Comparison of ENCODE assay signal across 25 mouse cellular contexts in genomic region chr2:35607476-35607875, GRCm38 (mm10). TPM values are rescaled to one million over a fixed set of nuclear protein-coding genes. Genes with fewer than 3 reads are reported as not detected.
DNase-seq lines count a peak whose midpoint lies in the region; ATAC-seq and TF ChIP-seq lines count a peak whose summit lies in the region.
"Had no signal": no experiment of that assay in that cellular context is flagged by ENCODE, and none has a peak within 500 bp of the region (broad histone marks: within the 10 kb centered on the region; RNA-seq: fewer than 3 reads in every experiment).

No protein-coding gene starts in this region.

- no peak overlapping the region for H3K9ac ChIP-seq in midbrain, embryonic 15.5 days
- H3K9ac ChIP-seq: embryonic facial prominence, embryonic 13.5 days; forebrain, embryonic 15.5 days; liver, postnatal 0 days had no signal

- H3K27me3 ChIP-seq in midbrain, embryonic 10.5 days (ENCODE audit: low read depth, poor library complexity, severe bottlenecking) = peaks cover 15% of the 10 kb centered on the region; the same call in 1 of the 2 replicates
- no peaks in the 10 kb centered on the region for H3K27me3 ChIP-seq in midbrain, embryonic 15.5 days (replicated peaks)
- peaks cover 4% of the 10 kb centered on the region; the same call in 1 of the 2 replicates for H3K27me3 ChIP-seq in limb, embryonic 10.5 days (ENCODE audit: low read depth, poor library complexity, severe bottlenecking)
- H3K27me3 ChIP-seq: embryonic facial prominence, embryonic 13.5 days; forebrain, embryonic 15.5 days; Patski had no signal

- intact Hi-C loops in gastrocnemius, adult 2 months (cut with DNase I) = loop anchor here (10.0 kb wide), 1 partner anchor 63 kb away; no protein-coding TSS in a partner anchor

- ATAC-seq in midbrain, embryonic 15.5 days (replicated peaks) = no peak
- ATAC-seq: forebrain, embryonic 15.5 days; liver, postnatal 0 days; lung, postnatal 0 days; Patski had no signal

- no peak overlapping the region for H3K4me2 ChIP-seq in midbrain, embryonic 15.5 days
- H3K4me2 ChIP-seq: embryonic facial prominence, embryonic 13.5 days; forebrain, embryonic 15.5 days had no signal

- no peak overlapping the region for H3K4me3 ChIP-seq in gastrocnemius, adult 2 months
- no peak overlapping the region for H3K4me3 ChIP-seq in midbrain, embryonic 10.5 days
- H3K4me3 ChIP-seq in midbrain, embryonic 15.5 days = no peak overlapping the region
- no peak overlapping the region for H3K4me3 ChIP-seq in limb, embryonic 10.5 days
- H3K4me3 ChIP-seq: embryonic facial prominence, embryonic 13.5 days; erythroblast, embryonic 14.5 days; forebrain, embryonic 15.5 days; heart, adult 2 months; myocyte had no signal

- no peak for TF ChIP-seq CTCF in gastrocnemius, adult 2 months (IDR thresholded peaks at IDR 0.05)

- DNase-seq in gastrocnemius, adult 2 months = no peak
- DNase-seq in gastrocnemius, postnatal 25 days = no peak
- no peak for DNase-seq in midbrain, embryonic 10.5 days (ENCODE audit: low spot score)
- no peak for DNase-seq in limb, embryonic 10.5 days (ENCODE audit: low spot score)
- DNase-seq in retina, postnatal 1 day = peak; percentile 94
- no peak for DNase-seq in cerebellum, adult 9-10 months
- DNase-seq: adrenal gland, postnatal 36 days; cerebellum, adult 11 months; gastrocnemius, postnatal 36 days; heart, adult 2 months; kidney, adult 8-10 months; kidney, postnatal 10 days; left cerebral cortex, postnatal 4 days; liver, postnatal 0 days; midbrain, embryonic 14.5 days; right cerebral cortex, postnatal 25 days; spleen, adult 18-20 months had no signal

- no peaks in the 10 kb centered on the region for H3K36me3 ChIP-seq in midbrain, embryonic 10.5 days
- H3K36me3 ChIP-seq in midbrain, embryonic 15.5 days (replicated peaks) = no peaks in the 10 kb centered on the region
- no peaks in the 10 kb centered on the region for H3K36me3 ChIP-seq in limb, embryonic 10.5 days
- H3K36me3 ChIP-seq: embryonic facial prominence, embryonic 13.5 days; forebrain, embryonic 15.5 days had no signal

- H3K27ac ChIP-seq in gastrocnemius, adult 2 months = peak overlapping the region; percentile 31; the same call in 1 of the 2 replicates
- peak overlapping the region; percentile 68 for H3K27ac ChIP-seq in midbrain, embryonic 10.5 days (replicated peaks)
- no peak overlapping the region for H3K27ac ChIP-seq in midbrain, embryonic 15.5 days
- H3K27ac ChIP-seq in limb, embryonic 10.5 days = 0 out of 2 replicates have a peak overlapping the region, but pooled peaks have one; percentile 1
- H3K27ac ChIP-seq: embryonic facial prominence, embryonic 13.5 days; forebrain, embryonic 15.5 days; heart, adult 2 months; macrophage had no signal

- peaks cover 72% of the 10 kb centered on the region for H3K4me1 ChIP-seq in midbrain, embryonic 10.5 days
- H3K4me1 ChIP-seq in midbrain, embryonic 15.5 days = peaks cover 35% of the 10 kb centered on the region
- H3K4me1 ChIP-seq in limb, embryonic 10.5 days = peaks cover 66% of the 10 kb centered on the region

- 48% methylated on average over 8 of the region's 8 CpGs for WGBS in midbrain, embryonic 10.5 days
- WGBS in midbrain, embryonic 15.5 days = 14% methylated on average over 8 of the region's 8 CpGs
- WGBS in limb, embryonic 10.5 days = 57% methylated on average over 8 of the region's 8 CpGs

- no peaks in the 10 kb centered on the region for H3K9me3 ChIP-seq in midbrain, embryonic 10.5 days (replicated peaks)
- H3K9me3 ChIP-seq in midbrain, embryonic 15.5 days = no peaks in the 10 kb centered on the region
- no peaks in the 10 kb centered on the region for H3K9me3 ChIP-seq in limb, embryonic 10.5 days (replicated peaks)
- H3K9me3 ChIP-seq: embryonic facial prominence, embryonic 13.5 days; forebrain, embryonic 15.5 days had no signal

RNA-seq across cellular contexts. Expression of gene Dab2ip, which starts 49.4 kb away (rescaled TPM):
- total RNA-seq in gastrocnemius, adult 2 months (2021) = 10 to 100 TPM; 38.2 to 52.0 TPM
- 10 to 100 TPM; 40.1 to 40.7 TPM for total RNA-seq in gastrocnemius, postnatal 25 days (2021)
- 19.7 and 24.7 TPM in 2 replicates for polyA plus RNA-seq in midbrain, embryonic 10.5 days (2016; fragmentation: Nextera tagmentation; extraction: Ambion mirVana)
- polyA plus RNA-seq in midbrain, embryonic 15.5 days (2015; fragmentation: Nextera tagmentation; extraction: Ambion mirVana) = 75.5 and 79.7 TPM in 2 replicates
- polyA plus RNA-seq in limb, embryonic 10.5 days (2016; fragmentation: Nextera tagmentation; extraction: Ambion mirVana) = 44.0 and 49.7 TPM in 2 replicates
